Mouse (Mus musculus) naive thymus-derived CD4-positive, alpha-beta T cell, adult 2 months (primary cell): ENCODE measurements around the gene Insrr.
A peak's percentile ranks its signal among the peaks of the same experiment; 100 is the strongest.
"Not testable (repeated sequence)": the region's sequence is repeated elsewhere in the genome, so short reads cannot be mapped to it uniquely, and the experiment has no call there.

Source experiments
- DNase-seq: peaks from one replicate; pipeline ENCODE4 v3.0.0-alpha.2; 2011; ENCODE audit warnings: low read depth

The Insrr gene

DNA sequence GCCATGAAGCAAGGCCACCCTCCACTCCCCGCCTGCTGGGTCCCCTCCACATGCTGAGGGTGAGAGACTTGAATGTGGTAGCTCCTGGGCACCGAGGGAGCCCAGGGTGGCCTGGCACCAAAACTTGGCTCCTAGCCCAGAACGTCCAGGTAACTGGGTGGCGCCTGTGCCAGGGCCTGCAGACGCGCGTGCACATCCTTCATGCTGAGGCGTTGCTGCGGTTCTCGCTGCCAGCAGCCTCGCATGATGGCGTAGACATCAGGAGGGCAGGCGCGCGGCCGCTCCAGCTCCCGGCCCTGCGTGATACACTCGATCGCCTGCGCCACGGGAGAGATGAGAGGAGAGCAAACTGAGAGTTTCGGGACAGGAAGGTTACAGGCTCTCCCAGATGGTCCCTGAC lies 18.5 kb upstream of the Insrr start:
- no peak for DNase-seq

DNA sequence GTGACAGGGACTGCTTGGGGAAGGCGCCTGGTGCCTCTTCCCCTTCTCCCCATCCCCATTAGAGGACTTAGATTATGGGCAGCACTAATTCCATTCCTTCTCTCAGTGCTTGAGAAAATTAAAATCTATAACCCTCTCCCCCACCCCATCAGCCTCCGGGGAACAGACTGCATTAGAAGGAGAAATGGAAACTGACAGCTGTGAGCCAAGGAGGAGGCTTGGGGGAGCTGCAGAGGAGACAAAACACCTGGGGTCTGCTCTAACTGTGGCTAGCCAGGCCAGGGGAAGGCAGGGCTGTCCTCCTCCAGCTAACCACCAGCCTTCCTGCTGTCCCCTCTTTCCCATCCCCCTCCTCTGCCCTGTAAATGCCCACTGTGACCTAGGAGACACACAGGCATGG lies 17.7 kb upstream of the Insrr start:
- no peak for DNase-seq

DNA sequence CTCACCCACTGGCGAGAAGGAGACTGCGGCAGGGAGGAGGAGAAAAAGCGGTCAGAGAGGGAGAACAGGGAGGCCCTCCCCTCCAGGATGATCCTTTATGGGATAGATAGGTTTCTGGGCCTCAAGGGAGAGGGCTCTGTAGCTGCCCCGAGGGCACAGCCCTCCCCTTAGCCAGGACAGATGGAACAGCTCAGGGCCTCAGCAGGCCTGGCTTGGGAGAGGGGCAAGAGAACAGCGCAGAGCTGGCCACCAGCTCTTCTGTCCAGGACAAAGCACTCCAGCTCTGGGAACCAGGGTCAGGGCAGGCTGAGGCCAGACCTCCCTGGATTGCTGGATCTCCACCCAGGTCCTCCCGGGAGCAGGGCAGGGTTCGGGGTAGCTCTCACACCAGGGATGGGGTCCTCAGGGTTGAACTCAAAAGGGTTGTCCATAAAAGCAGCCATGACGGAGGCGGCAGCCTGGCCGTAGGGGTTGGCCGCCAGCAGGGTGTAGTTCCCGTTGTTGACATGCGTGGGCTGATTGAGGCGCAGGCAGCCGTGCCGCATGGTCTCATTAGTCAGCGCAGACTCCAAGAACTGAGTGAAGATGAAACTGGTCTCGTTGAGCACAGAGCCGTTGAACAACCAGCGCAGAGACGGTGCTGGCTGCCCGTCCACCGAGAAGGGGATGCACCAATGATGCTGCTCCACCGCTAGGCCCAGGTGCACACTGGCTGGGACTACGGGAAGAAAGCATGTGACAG lies 13.3 kb upstream of the Insrr start:
- no peak for DNase-seq

- DNase-seq: no peak
Observed at GRCm38 (mm10) chr3:87785156-87785555, 11.6 kb upstream of the Insrr start.

DNA sequence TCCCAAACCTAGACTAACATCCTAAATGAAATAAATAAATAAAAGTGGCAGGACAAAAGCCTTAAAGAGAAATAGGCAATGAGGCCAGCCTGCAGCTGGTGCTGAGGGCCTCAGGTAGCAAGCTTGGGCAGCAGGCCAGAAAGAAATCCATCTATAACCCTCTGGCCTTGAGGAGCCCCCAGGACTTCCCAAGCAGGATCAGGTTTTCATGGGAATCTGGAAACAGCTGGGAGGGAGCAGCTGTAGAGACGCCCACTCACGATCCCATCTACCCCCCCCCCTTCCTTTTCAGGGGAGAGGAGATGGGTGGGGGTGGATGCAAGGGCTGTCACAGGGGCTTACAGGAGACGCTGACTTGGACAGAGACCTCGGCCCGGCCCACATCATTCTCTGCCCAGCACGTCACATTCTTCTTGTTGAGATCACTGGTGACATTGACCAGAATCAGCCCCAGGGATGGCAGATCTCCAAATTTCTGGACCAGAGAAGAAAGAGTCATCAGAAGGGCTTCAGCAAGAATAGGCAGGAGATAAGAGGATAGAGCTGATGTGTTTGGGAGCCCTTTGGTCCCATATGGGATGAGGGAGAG lies 11.0 kb upstream of the Insrr start:
- DNase-seq: no peak

DNA sequence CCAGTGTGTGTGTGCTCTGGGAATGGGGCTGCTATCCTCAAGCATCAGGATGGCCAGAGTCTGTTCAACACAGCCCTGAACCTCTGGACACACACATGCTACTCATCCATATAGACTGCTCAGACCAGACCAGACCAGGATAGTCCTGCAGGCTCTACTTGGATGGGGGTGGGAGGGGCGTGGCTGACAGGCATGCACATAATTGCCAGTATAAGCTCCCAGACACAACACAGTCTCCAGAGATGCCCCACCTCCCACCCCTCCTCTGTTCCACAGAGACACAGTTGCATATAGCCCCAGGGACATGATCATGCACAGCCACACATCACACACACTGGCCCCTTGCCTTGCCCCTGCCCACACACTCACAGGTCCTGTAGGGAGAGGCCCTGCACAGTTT lies 7.5 kb upstream of the Insrr start:
- no peak for DNase-seq

DNA sequence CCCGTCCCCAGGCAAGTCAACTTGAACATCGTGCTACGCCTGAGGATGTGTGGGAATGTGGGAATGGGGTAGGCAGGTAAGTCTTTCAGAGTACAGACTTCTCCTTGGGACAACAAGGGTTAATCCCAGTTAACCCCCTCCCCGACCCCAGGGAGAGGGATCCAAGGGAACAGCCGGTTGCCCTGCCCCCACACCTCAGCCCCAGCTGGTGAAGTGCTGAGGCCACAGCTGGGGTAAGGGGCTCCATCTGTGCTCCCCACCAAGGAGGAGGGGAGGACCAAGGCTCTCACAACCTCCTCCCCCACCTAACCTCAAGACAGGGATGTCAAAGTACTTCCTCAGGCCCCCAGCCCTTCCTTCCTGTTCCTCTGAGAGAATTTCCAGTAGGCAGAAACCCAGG lies 7.0 kb upstream of the Insrr start:
- no peak for DNase-seq

DNA sequence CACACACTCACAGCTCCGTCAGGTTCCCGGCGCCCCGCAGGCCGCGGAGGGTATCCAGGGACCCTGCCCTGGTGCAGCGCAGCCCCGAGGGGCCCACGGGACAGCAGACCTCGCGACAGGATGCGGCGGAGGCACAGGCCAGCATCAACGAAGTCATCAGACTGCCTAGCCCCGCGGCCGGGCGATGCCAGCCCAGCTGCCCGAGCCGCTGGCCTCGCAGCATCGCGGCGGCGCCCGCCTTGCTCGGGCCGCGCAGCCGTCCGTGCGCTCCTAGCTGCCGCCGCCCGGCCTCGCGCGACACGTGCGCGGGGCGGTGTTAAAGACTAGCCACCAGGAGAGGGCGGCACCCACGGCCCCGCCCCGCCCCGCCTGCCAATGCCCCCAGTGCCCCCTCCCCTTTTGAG lies 1.8 kb upstream of the Insrr start, which contains the start of gene Ntrk1:
Gene Ntrk1 (minus strand): TSS at position 241 of the 404 bp plus-strand sequence.
- peak; percentile 16 for DNase-seq

GRCm38 (mm10) chr3:87795336-87796277 lies 1.1 kb upstream of the Insrr start:
- DNase-seq: peak; percentile 67

GRCm38 (mm10) chr3:87801681-87802080 lies 4.9 kb downstream of the Insrr start:
- DNase-seq: no peak

DNA sequence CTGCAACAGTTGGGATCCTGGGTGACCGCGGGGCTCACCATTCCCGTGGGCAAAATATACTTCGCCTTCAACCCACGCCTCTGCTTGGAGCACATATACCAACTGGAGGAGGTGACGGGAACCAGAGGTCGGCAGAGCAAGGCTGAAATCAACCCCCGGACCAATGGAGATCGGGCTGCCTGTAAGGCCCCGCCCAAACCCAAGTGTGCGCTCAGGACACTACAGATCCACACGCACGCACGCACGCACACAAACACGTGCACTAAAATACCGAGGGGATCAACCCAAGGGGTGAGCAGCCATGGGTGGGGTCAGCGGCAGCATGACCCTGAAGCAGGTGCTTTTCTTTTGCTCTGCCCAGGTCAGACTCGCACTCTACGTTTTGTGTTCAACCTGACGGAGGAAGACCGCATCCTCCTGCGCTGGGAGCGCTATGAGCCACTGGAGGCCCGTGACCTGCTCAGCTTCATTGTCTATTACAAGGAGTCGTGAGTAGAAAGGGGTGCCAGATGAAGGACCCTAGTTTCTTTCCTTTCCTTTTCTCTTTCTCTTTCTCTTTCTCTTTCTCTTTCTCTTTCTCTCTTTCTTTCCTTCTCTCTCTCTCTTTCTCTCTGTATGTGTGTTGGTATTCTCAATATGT lies 7.4 kb downstream of the Insrr start:
- no peak for DNase-seq

DNA sequence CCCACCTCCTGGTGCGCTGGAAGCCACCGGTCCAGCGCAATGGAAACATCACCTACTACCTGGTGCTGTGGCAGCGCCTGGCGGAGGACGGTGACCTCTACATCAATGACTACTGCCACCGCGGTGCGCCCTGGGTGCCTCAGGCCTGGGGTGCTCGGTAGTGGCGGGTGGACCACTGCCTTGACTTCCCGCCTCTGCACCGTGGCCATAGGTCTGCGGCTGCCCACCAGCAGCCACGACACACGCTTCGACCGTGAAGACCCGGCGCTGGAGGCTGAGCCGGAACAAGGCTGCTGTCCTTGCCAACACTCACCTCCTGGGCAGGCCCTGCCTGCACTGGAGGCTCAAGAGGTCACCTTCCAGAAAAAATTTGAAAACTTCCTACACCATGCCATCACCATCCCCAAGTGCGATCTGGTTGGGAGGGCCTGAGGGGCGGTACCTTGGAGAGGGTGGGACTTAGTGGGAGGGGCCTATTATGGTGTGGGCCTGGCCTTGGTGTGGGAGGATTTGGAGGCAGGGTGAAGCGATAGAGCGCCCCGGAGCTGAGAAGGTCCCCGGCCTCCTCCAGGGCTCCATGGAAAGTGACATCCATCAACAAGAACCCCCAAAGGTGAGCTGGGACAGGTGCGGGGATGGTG lies 12.7 kb downstream of the Insrr start:
- no peak for DNase-seq

DNA sequence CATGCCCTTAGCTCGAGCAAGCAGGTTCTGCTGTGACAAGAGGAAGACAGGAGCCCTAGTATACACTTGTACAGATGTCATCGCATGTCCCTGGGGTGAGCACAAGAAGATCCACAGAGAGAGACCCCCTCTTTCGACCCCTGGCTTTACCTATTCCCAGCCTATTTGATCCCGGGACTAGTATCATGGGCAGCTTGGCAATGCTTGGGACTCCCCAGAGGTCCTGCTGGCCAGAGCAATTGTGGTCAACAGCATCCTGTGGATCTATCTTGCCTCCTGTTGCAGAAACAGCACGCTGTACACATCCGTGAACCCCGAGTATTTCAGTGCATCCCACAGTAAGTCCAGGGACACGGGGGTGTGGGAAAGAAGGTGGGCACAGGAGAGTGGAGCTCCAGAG lies 14.5 kb downstream of the Insrr start:
- no peak for DNase-seq

DNA sequence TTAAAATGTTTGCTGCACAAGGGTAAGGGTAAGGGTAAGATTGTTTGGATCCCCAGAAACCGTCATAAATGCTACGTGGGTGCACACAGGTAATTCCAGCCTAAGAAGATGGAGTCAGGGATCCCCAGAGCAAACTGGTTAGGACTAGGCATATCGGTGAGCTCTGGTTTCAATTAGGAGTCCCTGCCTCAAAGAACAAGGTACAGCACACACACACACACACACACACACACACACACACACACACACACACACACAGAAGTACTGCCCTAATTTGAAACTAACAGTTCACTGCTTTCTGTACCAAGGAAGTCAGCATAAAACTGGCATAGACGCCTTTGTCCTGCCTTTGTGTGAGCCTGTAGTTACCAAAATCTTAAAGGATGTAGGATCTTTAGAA lies 15.7 kb downstream of the Insrr start:
- no peak for DNase-seq

DNA sequence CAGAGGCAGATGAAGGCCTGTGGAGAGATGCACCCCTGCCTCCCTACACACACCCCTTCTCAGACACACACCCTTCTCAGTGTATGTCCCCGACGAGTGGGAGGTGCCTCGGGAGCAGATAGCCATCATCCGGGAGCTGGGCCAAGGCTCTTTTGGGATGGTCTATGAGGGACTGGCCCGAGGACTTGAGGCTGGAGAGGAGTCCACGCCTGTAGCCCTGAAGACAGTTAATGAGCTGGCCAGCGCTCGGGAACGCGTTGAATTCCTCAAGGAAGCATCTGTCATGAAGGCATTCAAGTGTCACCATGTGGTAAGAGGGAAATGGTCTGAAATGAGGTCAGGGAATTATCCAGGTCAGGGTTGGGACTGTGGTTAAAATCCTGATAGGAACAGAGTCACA lies 16.1 kb downstream of the Insrr start:
- DNase-seq: no peak

DNA sequence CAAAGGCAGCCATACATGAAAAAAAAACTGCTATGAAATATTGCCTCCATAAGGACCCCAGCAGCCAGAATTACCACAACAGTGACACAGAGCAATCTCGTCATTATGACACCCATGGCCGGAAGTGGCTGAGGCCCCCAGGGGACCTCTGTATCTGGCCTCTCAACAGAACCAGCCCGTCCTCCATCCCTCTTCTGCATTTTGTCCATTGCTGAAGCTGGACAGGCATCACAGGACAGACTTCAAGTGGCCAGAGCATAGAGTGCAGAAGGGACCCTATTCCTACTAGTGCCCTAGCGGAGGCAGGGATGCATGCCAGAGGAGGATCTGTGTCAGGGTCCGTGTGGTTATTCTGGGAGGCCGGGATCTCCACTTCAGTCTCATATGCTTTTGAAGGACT lies 19.4 kb downstream of the Insrr start:
- DNase-seq: no peak

- DNase-seq: peak; percentile 90
Observed at GRCm38 (mm10) chr3:87816646-87817093, 19.9 kb downstream of the Insrr start.

DNA sequence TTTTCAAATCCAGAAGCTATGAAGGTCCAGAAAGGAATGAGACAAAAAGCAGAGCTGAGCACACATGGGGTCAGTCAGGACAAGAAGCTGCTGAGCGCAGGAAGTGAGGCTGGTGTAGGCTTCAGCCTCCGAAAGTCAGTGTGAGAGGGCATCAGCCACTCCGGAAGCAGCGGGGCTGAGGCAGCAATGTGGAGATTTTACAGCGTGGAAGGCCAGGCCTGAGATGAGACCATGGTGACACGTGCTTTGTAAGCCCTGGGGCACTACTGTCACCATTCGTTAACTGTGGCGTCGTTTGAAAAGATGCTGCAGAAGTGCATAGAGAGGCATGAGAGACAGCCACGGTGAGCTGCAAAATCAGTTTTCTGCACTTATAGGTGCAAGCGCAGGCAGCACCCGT lies 21.5 kb downstream of the Insrr start:
- no peak for DNase-seq

DNA sequence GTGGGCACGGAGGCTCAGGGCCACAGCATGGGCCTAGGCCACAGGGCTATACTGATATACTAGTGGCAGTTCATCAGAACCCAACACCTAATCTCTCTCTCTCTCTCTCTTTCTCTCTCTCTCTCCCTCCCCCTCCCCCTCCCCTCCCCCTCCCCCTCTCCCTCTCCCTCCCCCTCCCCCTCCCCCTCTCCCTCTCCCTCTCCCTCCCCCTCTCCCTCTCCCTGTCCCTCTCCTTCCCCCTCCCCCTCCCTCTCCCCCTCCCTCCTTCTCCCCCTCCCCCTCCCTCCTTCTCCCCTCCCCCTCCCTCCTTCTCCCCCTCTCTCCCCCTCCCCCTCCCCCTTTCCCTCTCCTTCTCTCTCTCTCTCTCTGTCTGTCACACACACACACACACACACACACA lies 27.5 kb downstream of the Insrr start, which contains the start of gene Pear1:
Gene Pear1 (minus strand): TSS at position 101 of the 400 bp plus-strand sequence.
- DNase-seq: not testable (repeated sequence)

DNA sequence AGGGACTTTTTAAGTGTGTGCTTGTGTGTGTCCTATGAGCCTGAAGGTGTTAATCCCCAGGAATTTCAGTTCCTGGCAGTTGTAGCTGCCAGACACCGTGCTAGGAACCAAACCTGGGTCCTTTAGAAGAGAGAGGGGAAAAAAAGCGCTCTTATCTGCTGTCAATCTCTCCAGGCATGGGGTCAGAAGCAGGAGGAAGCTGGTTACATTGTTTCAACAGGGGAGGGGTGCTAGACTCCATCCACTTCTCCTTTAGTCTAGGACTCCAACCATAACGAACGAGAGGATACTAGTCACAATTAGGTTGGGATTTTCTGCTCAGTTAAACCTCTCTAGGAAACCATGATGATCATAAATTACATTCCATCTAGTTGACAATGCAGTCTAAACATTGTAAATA lies 31.7 kb downstream of the Insrr start:
- no peak for DNase-seq

GRCm38 (mm10) chr3:87829025-87829424 lies 32.3 kb downstream of the Insrr start:
- no peak for DNase-seq
